ENCODE assay signal across 14 mouse cellular contexts in genomic region chr10:89703042-89703441, GRCm38 (mm10). TPM values are rescaled to one million over a fixed set of nuclear protein-coding genes. Genes with fewer than 3 reads are reported as not detected.
A peak's percentile ranks its signal among the peaks of the same experiment; 100 is the strongest.
DNase-seq lines count a peak whose midpoint lies in the region; ATAC-seq and TF ChIP-seq lines count a peak whose summit lies in the region.
"Had no signal": no experiment of that assay in that cellular context is flagged by ENCODE, and none has a peak within 500 bp of the region (broad histone marks: within the 10 kb centered on the region; RNA-seq: fewer than 3 reads in every experiment).

No protein-coding gene starts in this region.

- DNase-seq in embryo, embryonic 10.5 days (ENCODE audit: low spot score): peak; percentile 45
- no peak for DNase-seq in embryo, embryonic 9.5 days (ENCODE audit: extremely low spot score)
- no peak for DNase-seq in layer of hippocampus, adult 11-12 months (ENCODE audit: low spot score)
- no peak for DNase-seq in ovary, adult 18-20 months (ENCODE audit: low spot score)
- DNase-seq in testis, postnatal 10 days (ENCODE audit: low spot score): no peak
- DNase-seq: cerebellum, adult 8-10 months; gastrocnemius, postnatal 10 days; right cerebral cortex, postnatal 25 days had no signal

- H3K9ac ChIP-seq in ES-Bruce4 (ENCODE audit: low read depth, poor library complexity, severe bottlenecking): no peak overlapping the region
- H3K9ac ChIP-seq: heart, embryonic 15.5 days; intestine, embryonic 15.5 days had no signal

- no peaks in the 10 kb centered on the region for H3K27me3 ChIP-seq in ES-Bruce4 (ENCODE audit: control insufficient read depth, insufficient read depth, low read length, poor library complexity, severe bottlenecking)
- H3K27me3 ChIP-seq: heart, embryonic 15.5 days; intestine, embryonic 15.5 days; Patski had no signal

- TF ChIP-seq CTCF in ES-Bruce4 (IDR thresholded peaks at IDR 0.05; ENCODE audit: low read depth, low read length): no peak

- peak overlapping the region; percentile 61; the same call in 1 of the 2 replicates for H3K27ac ChIP-seq in ES-Bruce4 (ENCODE audit: insufficient read depth, low read length)
- H3K27ac ChIP-seq: heart, embryonic 15.5 days; intestine, embryonic 15.5 days had no signal

- H3K36me3 ChIP-seq in ES-Bruce4 (ENCODE audit: control insufficient read depth, insufficient read depth, low read length, poor library complexity, severe bottlenecking): no peaks in the 10 kb centered on the region
- H3K36me3 ChIP-seq: heart, embryonic 15.5 days; intestine, embryonic 15.5 days had no signal

- H3K9me3 ChIP-seq in ES-Bruce4 (replicated peaks; ENCODE audit: control insufficient read depth, insufficient read depth, low read length, poor library complexity, severe bottlenecking): no peaks in the 10 kb centered on the region
- H3K9me3 ChIP-seq: heart, embryonic 15.5 days; intestine, embryonic 15.5 days had no signal

- no peak for TF ChIP-seq EP300 in ES-Bruce4 (IDR thresholded peaks at IDR 0.05; ENCODE audit: insufficient read depth, low read depth, low read length)

- peaks cover 3% of the 10 kb centered on the region for H3K4me1 ChIP-seq in ES-Bruce4 (ENCODE audit: control insufficient read depth, insufficient read depth, low read length)
- H3K4me1 ChIP-seq: heart, embryonic 15.5 days; intestine, embryonic 15.5 days had no signal

- no peak for TF ChIP-seq POLR2A in ES-Bruce4 (IDR thresholded peaks at IDR 0.05; ENCODE audit: insufficient read depth, low read length)

- H3K4me3 ChIP-seq in ES-Bruce4 (ENCODE audit: low read depth, low read length): no peak overlapping the region
- H3K4me3 ChIP-seq: heart, embryonic 15.5 days; intestine, embryonic 15.5 days had no signal

- ATAC-seq in hematopoietic stem cell, adult 5-6 weeks (replicated peaks in 1 of 2; ENCODE audit: insufficient read depth in 1 of 2, low FRiP score in 2 of 2, low TSS enrichment in 1 of 2, low read depth in 1 of 2, poor library complexity in 2 of 2, severe bottlenecking in 2 of 2): peak; percentile 62 to 75; a peak in 3 of 4 replicates
- ATAC-seq in megakaryocyte progenitor cell, adult 5-6 weeks (replicated peaks; ENCODE audit: poor library complexity): peak; percentile 66
- ATAC-seq: intestine, embryonic 15.5 days; Patski had no signal

RNA-seq across cellular contexts. Expression of gene Scyl2, which starts 17.0 kb away (rescaled TPM):
- polyA plus RNA-seq in ES-Bruce4 (2011; ENCODE audit: insufficient read depth, insufficient read length, low read depth, missing spikeins): 56.3 and 58.2 TPM in 2 replicates
- 36.1 and 37.8 TPM in 2 replicates for total RNA-seq in hematopoietic stem cell, adult 5-6 weeks (2017)
- 21.6 and 28.6 TPM in 2 replicates for total RNA-seq in megakaryocyte progenitor cell, adult 5-6 weeks (2015)
- 24.7 and 28.8 TPM in 2 replicates for total RNA-seq in megakaryocyte progenitor cell, adult 5-6 weeks (2017)

RNA-seq across cellular contexts. Expression of gene Actr6, which starts 29.1 kb away (rescaled TPM):
- polyA plus RNA-seq in ES-Bruce4 (2011; ENCODE audit: insufficient read depth, insufficient read length, low read depth, missing spikeins): 32.8 and 40.7 TPM in 2 replicates
- 16.1 and 21.8 TPM in 2 replicates for total RNA-seq in hematopoietic stem cell, adult 5-6 weeks (2017)
- total RNA-seq in megakaryocyte progenitor cell, adult 5-6 weeks (2015): 28.4 and 38.2 TPM in 2 replicates
- total RNA-seq in megakaryocyte progenitor cell, adult 5-6 weeks (2017): 28.9 TPM in 2 replicates

RNA-seq across cellular contexts. Expression of gene Uhrf1bp1l, which starts 41.7 kb away (rescaled TPM):
- 39.9 and 43.5 TPM in 2 replicates for polyA plus RNA-seq in ES-Bruce4 (2011; ENCODE audit: insufficient read depth, insufficient read length, low read depth, missing spikeins)
- total RNA-seq in hematopoietic stem cell, adult 5-6 weeks (2017): 25.9 and 27.4 TPM in 2 replicates
- total RNA-seq in megakaryocyte progenitor cell, adult 5-6 weeks (2015): 62.9 and 71.0 TPM in 2 replicates
- total RNA-seq in megakaryocyte progenitor cell, adult 5-6 weeks (2017): 31.8 and 41.7 TPM in 2 replicates
